Mouse (Mus musculus): ENCODE measurements at regions not wholly inside any gene's neighbourhood (a gene's known extent, or its start where the extent isn't known, plus 50 kb on each side); places are given as distances from the start of the nearest gene placed in this dataset.

GRCm38 (mm10) chr14:102883344-102884122 lies 98.9 kb downstream of the Kctd12 start:
- Histone ChIP-seq H3K4me1 (ENCODE audit: control insufficient read depth, insufficient read depth, insufficient read length, low read length) (no peaks in the 10 kb centered on the region; the same call in 1 of the 2 replicates), H3K27ac (ENCODE audit: insufficient read depth, low read depth, low read length) (peak overlapping the region; percentile 66), H3K36me3 (ENCODE audit: control insufficient read depth, insufficient read depth, low read length) (no peaks in the 10 kb centered on the region), H3K27me3 (ENCODE audit: control insufficient read depth, insufficient read depth, low read length) (no peaks in the 10 kb centered on the region), H3K4me3 (ENCODE audit: low read depth, low read length) (no peak overlapping the region)
- WGBS, result 78% methylated on average over 15 of the region's 15 CpGs
- TF ChIP-seq POLR2A (IDR thresholded peaks at IDR 0.05; ENCODE audit: low read depth, low read length) (no peak), CTCF (IDR thresholded peaks at IDR 0.05; ENCODE audit: extremely low read depth, insufficient read length, insufficient replicate concordance, low read depth, low read length) (no peak)

GRCm38 (mm10) chr14:102882281-102882680 lies 100.2 kb downstream of the Kctd12 start:
- no peaks in the 10 kb centered on the region for H3K27me3 ChIP-seq (ENCODE audit: control insufficient read depth, insufficient read depth, low read length)
- WGBS, result 84% methylated on average over 3 of the region's 3 CpGs
- no peak overlapping the region for H3K4me3 ChIP-seq (ENCODE audit: low read depth, low read length)
- TF ChIP-seq CTCF (IDR thresholded peaks at IDR 0.05; ENCODE audit: extremely low read depth, insufficient read length, insufficient replicate concordance, low read depth, low read length) (no peak), POLR2A (IDR thresholded peaks at IDR 0.05; ENCODE audit: low read depth, low read length) (no peak)
- H3K4me1 ChIP-seq (ENCODE audit: control insufficient read depth, insufficient read depth, insufficient read length, low read length), result no peaks in the 10 kb centered on the region; the same call in 1 of the 2 replicates
- H3K36me3 ChIP-seq (ENCODE audit: control insufficient read depth, insufficient read depth, low read length), result no peaks in the 10 kb centered on the region
- no peak overlapping the region for H3K27ac ChIP-seq (ENCODE audit: insufficient read depth, low read depth, low read length)

- TF ChIP-seq CTCF (IDR thresholded peaks at IDR 0.05; ENCODE audit: extremely low read depth, insufficient read length, insufficient replicate concordance, low read depth, low read length) (no peak), POLR2A (IDR thresholded peaks at IDR 0.05; ENCODE audit: low read depth, low read length) (no peak)
- WGBS, result 65% methylated on average over 1 of the region's 1 CpGs
- Histone ChIP-seq H3K4me1 (ENCODE audit: control insufficient read depth, insufficient read depth, insufficient read length, low read length) (no peaks in the 10 kb centered on the region; the same call in 1 of the 2 replicates), H3K27me3 (ENCODE audit: control insufficient read depth, insufficient read depth, low read length) (no peaks in the 10 kb centered on the region), H3K36me3 (ENCODE audit: control insufficient read depth, insufficient read depth, low read length) (no peaks in the 10 kb centered on the region), H3K27ac (ENCODE audit: insufficient read depth, low read depth, low read length) (no peak overlapping the region), H3K4me3 (ENCODE audit: low read depth, low read length) (no peak overlapping the region)
Observed at GRCm38 (mm10) chr14:102880658-102881083, 101.8 kb downstream of the Kctd12 start.

GRCm38 (mm10) chr14:102878572-102878971 lies 103.9 kb downstream of the Kctd12 start:
- Histone ChIP-seq H3K4me3 (ENCODE audit: low read depth, low read length) (no peak overlapping the region), H3K27ac (ENCODE audit: insufficient read depth, low read depth, low read length) (no peak overlapping the region), H3K36me3 (ENCODE audit: control insufficient read depth, insufficient read depth, low read length) (no peaks in the 10 kb centered on the region), H3K4me1 (ENCODE audit: control insufficient read depth, insufficient read depth, insufficient read length, low read length) (no peaks in the 10 kb centered on the region), H3K27me3 (ENCODE audit: control insufficient read depth, insufficient read depth, low read length) (no peaks in the 10 kb centered on the region)
- TF ChIP-seq POLR2A (IDR thresholded peaks at IDR 0.05; ENCODE audit: low read depth, low read length) (no peak), CTCF (IDR thresholded peaks at IDR 0.05; ENCODE audit: extremely low read depth, insufficient read length, insufficient replicate concordance, low read depth, low read length) (no peak)
- WGBS, result 87% methylated on average over 6 of the region's 6 CpGs

- 72% methylated on average over 1 of the region's 1 CpGs for WGBS
Observed at GRCm38 (mm10) chr14:102868160-102868559, 114.3 kb downstream of the Kctd12 start.

GRCm38 (mm10) chr14:102867697-102868096 lies 114.7 kb downstream of the Kctd12 start:
- H3K27ac ChIP-seq (ENCODE audit: insufficient read depth, low read depth, low read length), result no peak overlapping the region
- no peaks in the 10 kb centered on the region for H3K4me1 ChIP-seq (ENCODE audit: control insufficient read depth, insufficient read depth, insufficient read length, low read length)
- no peak for TF ChIP-seq POLR2A (IDR thresholded peaks at IDR 0.05; ENCODE audit: low read depth, low read length)
- 74% methylated on average over 2 of the region's 2 CpGs for WGBS
- H3K4me3 ChIP-seq (ENCODE audit: low read depth, low read length), result no peak overlapping the region
- H3K36me3 ChIP-seq (ENCODE audit: control insufficient read depth, insufficient read depth, low read length), result no peaks in the 10 kb centered on the region
- H3K27me3 ChIP-seq (ENCODE audit: control insufficient read depth, insufficient read depth, low read length), result no peaks in the 10 kb centered on the region

More at GRCm38 (mm10) chr14:102868160-102868559, 114.3 kb downstream of the Kctd12 start:
- H3K4me3 ChIP-seq (ENCODE audit: low read depth, low read length), result no peak overlapping the region
- H3K27me3 ChIP-seq (ENCODE audit: control insufficient read depth, insufficient read depth, low read length), result no peaks in the 10 kb centered on the region
- no peaks in the 10 kb centered on the region for H3K4me1 ChIP-seq (ENCODE audit: control insufficient read depth, insufficient read depth, insufficient read length, low read length)
- H3K36me3 ChIP-seq (ENCODE audit: control insufficient read depth, insufficient read depth, low read length), result no peaks in the 10 kb centered on the region
- no peak for TF ChIP-seq CTCF (IDR thresholded peaks at IDR 0.05; ENCODE audit: extremely low read depth, insufficient read length, insufficient replicate concordance, low read depth, low read length)
- no peak for TF ChIP-seq POLR2A (IDR thresholded peaks at IDR 0.05; ENCODE audit: low read depth, low read length)
- no peak overlapping the region for H3K27ac ChIP-seq (ENCODE audit: insufficient read depth, low read depth, low read length)

- Histone ChIP-seq H3K4me1 (ENCODE audit: control insufficient read depth, insufficient read depth, insufficient read length, low read length) (no peaks in the 10 kb centered on the region), H3K36me3 (ENCODE audit: control insufficient read depth, insufficient read depth, low read length) (no peaks in the 10 kb centered on the region), H3K4me3 (ENCODE audit: low read depth, low read length) (no peak overlapping the region), H3K27ac (ENCODE audit: insufficient read depth, low read depth, low read length) (no peak overlapping the region), H3K27me3 (ENCODE audit: control insufficient read depth, insufficient read depth, low read length) (no peaks in the 10 kb centered on the region)
- TF ChIP-seq POLR2A (IDR thresholded peaks at IDR 0.05; ENCODE audit: low read depth, low read length) (no peak), CTCF (IDR thresholded peaks at IDR 0.05; ENCODE audit: extremely low read depth, insufficient read length, insufficient replicate concordance, low read depth, low read length) (no peak)
- WGBS, result 72% methylated on average over 1 of the region's 1 CpGs
Observed at GRCm38 (mm10) chr14:102866511-102866910, 115.9 kb downstream of the Kctd12 start.

Measured in small intestine, adult 2 months (tissue).